Mouse (Mus musculus) bone marrow macrophage, adult 2 months (primary cell): ENCODE data around the gene Mgat4e.

Source experiments
- CTCF ChIP-seq: IDR thresholded peaks from 2 replicates; pipeline ENCODE4 v1.5.1; 2012; ENCODE audit warnings: low read depth, mild to moderate bottlenecking, low read length, moderate library complexity
- POLR2A ChIP-seq: IDR thresholded peaks from 2 replicates; pipeline ENCODE4 v1.6.1; 2012; ENCODE audit warnings: mild to moderate bottlenecking, low read depth, low read length, borderline replicate concordance

GRCm38 (mm10) chr1:134520001-134520721, 29.3 kb downstream of the Mgat4e start:
- TF ChIP-seq CTCF (no peak), POLR2A (no peak)
